14 mouse cellular contexts compared by ENCODE assay signal in genomic region chr7:142175905-142176304, GRCm38 (mm10). TPM values are rescaled to one million over a fixed set of nuclear protein-coding genes. Genes with fewer than 3 reads are reported as not detected.
"Had no signal": no experiment of that assay in that cellular context is flagged by ENCODE, and none has a peak within 500 bp of the region (broad histone marks: within the 10 kb centered on the region; RNA-seq: fewer than 3 reads in every experiment).

Krtap5-2 (minus strand) TSS chr7:142176005.

RNA-seq across cellular contexts. Expression of gene Krtap5-2, which starts in this region (rescaled TPM):
- total RNA-seq: neutrophil, adult 5-6 weeks had no signal
- polyA plus RNA-seq: neural tube, embryonic 13.5 days; neural tube, embryonic 14.5 days; neural tube, embryonic 15.5 days; small intestine, adult 2 months; spleen, adult 2 months; stomach, embryonic 14.5 days; stomach, embryonic 15.5 days; stomach, embryonic 16.5 days; stomach, postnatal 0 days; testis, adult 2 months; thymus, adult 2 months; thymus, postnatal 0 days; urinary bladder, adult 2 months had no signal
